Mouse (Mus musculus): Measurements from ENCODE around the gene Tspan9. TPM values are rescaled to one million over a fixed set of nuclear protein-coding genes. Genes with fewer than 3 reads are reported as not detected.

The Tspan9 gene
- polyA plus RNA-seq, 1 experiment from 2014 or later, result 156 TPM

DNA sequence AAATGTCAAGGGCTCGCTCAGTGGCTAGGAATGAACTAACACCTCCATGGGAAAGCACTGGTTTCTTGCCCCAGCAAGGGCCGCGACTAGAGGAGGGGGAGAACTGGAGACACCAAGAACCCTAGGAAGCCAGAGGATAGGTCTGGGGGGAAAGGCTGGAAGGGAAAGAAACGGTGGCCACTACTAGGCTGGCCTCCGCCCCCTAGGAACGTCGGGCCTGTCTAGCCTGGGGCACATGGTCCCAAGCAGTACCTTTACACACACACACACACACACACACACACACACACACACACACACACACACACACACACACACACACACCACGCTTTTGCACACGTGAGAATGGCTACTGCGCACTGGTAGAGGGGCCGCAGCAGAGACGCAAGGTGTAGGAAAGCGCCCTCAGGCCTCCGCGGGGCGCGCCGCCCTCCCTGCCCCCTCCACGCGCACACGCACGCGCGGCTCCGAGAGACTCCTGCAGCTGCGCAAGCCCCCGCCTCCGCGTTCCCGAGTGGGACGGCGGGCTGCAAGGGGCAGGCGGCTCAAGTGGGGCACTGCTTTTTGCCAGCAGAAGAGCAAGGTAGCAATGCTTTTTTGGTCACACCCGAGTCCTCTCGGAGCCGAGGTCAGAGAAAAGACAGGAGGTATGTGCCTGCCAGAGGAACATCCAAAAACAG is 108.0 kb downstream of the Tspan9 start:
- H3K27ac ChIP-seq (replicated peaks), result peak overlapping the region; percentile 79; the same call in 1 of the 2 replicates
- no peaks in the 10 kb centered on the region for H3K27me3 ChIP-seq
- H3K36me3 ChIP-seq, result no peaks in the 10 kb centered on the region
- H3K4me3 ChIP-seq (replicated peaks), result peak overlapping the region; percentile 52
- H3K9me3 ChIP-seq (replicated peaks), result no peaks in the 10 kb centered on the region
- no peak; the same call in 1 of the 2 replicates for ATAC-seq (ENCODE audit: insufficient number of reproducible peaks, low FRiP score, low TSS enrichment, low read depth)
- peak overlapping the region; percentile 43 for H3K9ac ChIP-seq
- WGBS, result under 1% methylated on average over 34 of the region's 36 CpGs
- peak overlapping the region; percentile 90 for H3K4me2 ChIP-seq (replicated peaks)
- peaks cover 69% of the 10 kb centered on the region for H3K4me1 ChIP-seq

DNA sequence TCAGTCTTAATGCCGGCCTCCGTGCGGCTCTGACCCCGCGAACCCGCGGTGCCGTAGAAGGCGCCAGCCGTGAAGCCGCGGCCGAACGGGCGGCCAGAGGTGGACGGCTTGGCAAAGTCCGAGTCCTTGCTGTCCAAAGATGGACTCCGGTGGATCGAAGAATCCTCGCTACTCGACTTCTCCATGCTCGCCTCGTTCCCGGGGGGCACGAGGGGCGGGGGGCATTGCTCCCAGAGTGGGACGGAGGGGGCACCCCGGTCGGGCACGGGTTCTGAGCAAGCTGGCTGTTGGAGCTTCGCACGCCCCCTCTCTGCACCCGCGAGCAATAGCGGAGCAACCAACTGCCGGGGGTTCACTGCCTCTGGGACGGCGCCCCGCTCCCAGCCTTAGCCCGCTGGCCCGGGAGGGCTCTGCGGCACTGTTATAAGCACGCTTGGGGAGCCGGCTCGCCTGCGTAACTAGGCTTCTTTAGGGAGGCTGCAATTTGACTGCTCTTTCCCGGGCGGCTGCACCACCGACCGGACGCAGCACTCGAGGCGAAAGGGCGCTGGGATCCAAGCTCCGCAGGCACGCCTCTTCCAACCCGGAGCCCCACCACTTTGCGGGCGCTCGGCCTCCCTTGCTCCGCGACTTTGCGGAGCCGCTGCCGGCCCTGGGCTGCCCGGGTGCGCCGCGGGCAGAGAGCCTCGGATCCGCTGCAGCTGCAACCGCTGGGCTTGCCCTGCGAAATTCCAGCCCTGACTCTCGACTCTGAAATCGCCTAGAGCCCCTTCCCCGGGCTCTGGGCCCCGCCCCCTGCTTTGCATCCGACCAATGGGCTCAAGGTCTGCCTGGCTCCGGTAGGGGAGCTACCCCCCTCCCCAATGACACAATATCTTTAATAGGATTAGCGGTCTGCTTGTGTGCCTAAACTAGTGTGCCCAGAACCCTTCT is 108.8 kb downstream of the Tspan9 start:
- WGBS, result 2% methylated on average over 80 of the region's 80 CpGs
- H3K4me2 ChIP-seq (replicated peaks), result peak overlapping the region; percentile 90

DNA sequence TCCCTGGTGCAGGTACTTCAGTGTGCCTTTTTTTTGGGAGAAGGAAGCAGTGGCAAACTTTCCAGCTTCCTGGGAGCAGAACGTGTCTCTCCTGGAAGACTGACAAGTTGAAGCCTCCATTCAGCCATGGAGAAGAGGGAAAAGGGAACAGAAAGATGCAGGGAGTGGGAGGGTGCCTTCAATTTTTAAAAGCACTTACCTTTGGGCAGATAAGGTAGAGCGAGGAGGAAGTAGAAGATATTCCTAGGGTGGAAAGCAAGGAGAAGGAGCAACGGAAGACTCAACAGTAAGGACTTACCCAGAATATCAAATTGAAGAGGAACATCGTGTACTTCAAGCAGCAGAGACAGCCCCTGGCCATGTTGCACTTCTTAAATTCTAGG is 109.5 kb downstream of the Tspan9 start:
- Histone ChIP-seq H3K27me3 (no peaks in the 10 kb centered on the region), H3K27ac (replicated peaks) (peak overlapping the region; percentile 79), H3K4me3 (replicated peaks) (peak overlapping the region; percentile 52), H3K9me3 (replicated peaks) (no peaks in the 10 kb centered on the region), H3K4me2 (replicated peaks) (peak overlapping the region; percentile 90), H3K9ac (peak overlapping the region; percentile 43; the same call in 1 of the 2 replicates), H3K36me3 (no peaks in the 10 kb centered on the region), H3K4me1 (peaks cover 84% of the 10 kb centered on the region)
- ATAC-seq (ENCODE audit: insufficient number of reproducible peaks, low FRiP score, low TSS enrichment, low read depth), result no peak
- 25% methylated on average over 4 of the region's 4 CpGs for WGBS

More for the DNA sequence above, 108.8 kb downstream of the Tspan9 start:
- Histone ChIP-seq H3K27me3 (no peaks in the 10 kb centered on the region), H3K9me3 (replicated peaks) (no peaks in the 10 kb centered on the region), H3K4me1 (peaks cover 77% of the 10 kb centered on the region), H3K27ac (replicated peaks) (peak overlapping the region; percentile 79), H3K9ac (peak overlapping the region; percentile 43), H3K4me3 (replicated peaks) (peak overlapping the region; percentile 52), H3K36me3 (no peaks in the 10 kb centered on the region)
- ATAC-seq (ENCODE audit: insufficient number of reproducible peaks, low FRiP score, low TSS enrichment, low read depth), result peak; percentile 68

DNA sequence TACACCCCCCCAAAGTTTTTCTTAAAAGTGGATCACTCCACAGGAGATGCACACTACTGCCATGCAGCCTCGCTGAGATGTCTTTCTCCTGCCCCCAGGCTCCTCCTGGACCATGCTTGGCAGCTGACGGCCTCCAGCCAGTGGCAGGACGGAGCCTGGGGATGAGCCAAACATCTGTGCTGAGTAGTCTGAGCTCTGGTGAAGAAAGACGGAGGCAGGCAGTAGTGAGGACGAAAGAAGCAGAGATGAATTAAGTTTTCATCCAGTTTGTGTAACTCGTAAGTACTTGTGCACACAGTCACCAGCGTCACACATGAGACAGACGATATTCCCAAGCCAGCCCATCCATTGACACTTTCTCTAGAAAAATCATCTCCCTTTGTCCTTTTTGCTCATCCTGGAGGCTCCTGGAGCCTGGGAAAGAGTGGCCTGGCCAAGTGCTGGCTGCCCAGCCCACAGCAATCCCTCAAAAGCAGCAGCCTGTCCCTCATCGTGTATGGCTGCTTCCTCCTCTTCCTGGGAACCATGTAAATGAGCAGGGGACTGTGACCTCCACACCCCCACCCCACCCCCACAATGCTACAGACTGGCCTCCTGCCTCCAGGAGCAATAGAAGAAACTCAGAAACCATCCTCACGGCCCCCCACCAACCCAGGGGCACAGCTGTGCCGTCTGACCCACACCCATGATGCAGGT is 110.1 kb downstream of the Tspan9 start:
- ATAC-seq (ENCODE audit: insufficient number of reproducible peaks, low FRiP score, low TSS enrichment, low read depth), result 0 out of 2 replicates have a peak, but pooled peaks have one; percentile 11
- Histone ChIP-seq H3K4me3 (replicated peaks) (peak overlapping the region; percentile 52), H3K27me3 (no peaks in the 10 kb centered on the region), H3K9me3 (replicated peaks) (no peaks in the 10 kb centered on the region), H3K36me3 (no peaks in the 10 kb centered on the region), H3K9ac (peak overlapping the region; percentile 43; the same call in 1 of the 2 replicates), H3K4me1 (peaks cover 86% of the 10 kb centered on the region), H3K27ac (replicated peaks) (peak overlapping the region; percentile 79), H3K4me2 (replicated peaks) (peak overlapping the region; percentile 90)
- WGBS, result 37% methylated on average over 11 of the region's 11 CpGs

DNA sequence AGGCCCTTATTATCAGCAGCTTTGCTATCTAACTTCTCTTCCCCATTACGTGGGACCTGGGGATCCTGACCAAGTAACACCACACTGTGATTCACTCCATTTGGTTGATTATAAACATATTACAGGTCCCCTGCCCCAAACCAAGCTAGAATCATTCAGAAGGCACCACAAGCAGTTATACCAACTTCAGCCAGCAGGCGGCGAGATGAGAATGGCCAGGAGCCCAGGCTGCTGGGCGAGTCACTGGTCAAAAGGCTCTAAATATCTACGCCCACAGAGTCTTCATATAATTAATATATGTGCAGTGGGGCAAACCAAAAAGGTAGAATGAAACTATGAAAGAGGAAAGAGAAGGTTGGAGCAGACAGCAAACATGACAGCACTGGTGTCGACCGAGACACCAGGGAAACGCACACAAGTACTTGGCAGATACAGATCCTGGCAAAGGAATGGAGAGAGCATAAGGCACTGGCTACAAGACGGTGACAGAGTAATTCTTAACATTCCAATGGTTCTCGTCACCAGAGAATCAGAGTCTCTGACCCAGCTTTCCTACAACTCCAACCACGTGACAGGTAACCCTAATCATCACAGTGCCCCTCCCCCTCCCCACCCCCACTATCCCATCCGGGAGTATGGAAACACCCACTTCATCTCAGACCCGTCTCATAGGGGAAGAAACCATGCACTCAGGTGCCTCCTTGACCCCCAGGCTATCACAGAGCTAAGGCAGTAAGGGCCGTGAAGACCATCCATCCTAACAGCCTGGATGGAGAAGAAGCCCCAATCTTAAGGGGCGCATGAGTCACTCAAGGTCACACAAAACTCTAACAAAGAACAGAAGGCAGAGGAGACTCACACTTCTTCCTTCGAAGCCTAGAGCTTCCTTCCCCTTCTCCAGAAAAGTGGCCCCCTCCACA is 110.9 kb downstream of the Tspan9 start:
- peaks cover 85% of the 10 kb centered on the region for H3K4me1 ChIP-seq
- no peak overlapping the region for H3K9ac ChIP-seq
- ATAC-seq (ENCODE audit: insufficient number of reproducible peaks, low FRiP score, low TSS enrichment, low read depth), result no peak
- H3K4me3 ChIP-seq (replicated peaks), result peak overlapping the region; percentile 52
- 19% methylated on average over 16 of the region's 16 CpGs for WGBS
- H3K27ac ChIP-seq (replicated peaks), result peak overlapping the region; percentile 79
- H3K36me3 ChIP-seq, result no peaks in the 10 kb centered on the region
- H3K4me2 ChIP-seq (replicated peaks), result peak overlapping the region; percentile 90
- no peaks in the 10 kb centered on the region for H3K27me3 ChIP-seq
- H3K9me3 ChIP-seq (replicated peaks), result no peaks in the 10 kb centered on the region

GRCm38 (mm10) chr6:128031584-128031983 is 111.8 kb downstream of the Tspan9 start:
- Histone ChIP-seq H3K27ac (replicated peaks) (no peak overlapping the region), H3K4me1 (peaks cover 83% of the 10 kb centered on the region), H3K36me3 (no peaks in the 10 kb centered on the region), H3K27me3 (no peaks in the 10 kb centered on the region), H3K9me3 (replicated peaks) (no peaks in the 10 kb centered on the region), H3K4me3 (replicated peaks) (no peak overlapping the region), H3K4me2 (replicated peaks) (0 out of 2 replicates have a peak overlapping the region, but pooled peaks have one; percentile 3), H3K9ac (no peak overlapping the region)
- ATAC-seq (ENCODE audit: insufficient number of reproducible peaks, low FRiP score, low TSS enrichment, low read depth), result no peak
- 74% methylated on average over 2 of the region's 2 CpGs for WGBS

GRCm38 (mm10) chr6:128031096-128031495 is 112.3 kb downstream of the Tspan9 start:
- 0 out of 2 replicates have a peak overlapping the region, but pooled peaks have one; percentile 3 for H3K4me2 ChIP-seq (replicated peaks)
- ATAC-seq (ENCODE audit: insufficient number of reproducible peaks, low FRiP score, low TSS enrichment, low read depth), result no peak
- no peaks in the 10 kb centered on the region for H3K9me3 ChIP-seq (replicated peaks)
- 61% methylated on average over 4 of the region's 4 CpGs for WGBS
- no peak overlapping the region for H3K27ac ChIP-seq (replicated peaks)
- H3K27me3 ChIP-seq, result no peaks in the 10 kb centered on the region
- no peaks in the 10 kb centered on the region for H3K36me3 ChIP-seq
- H3K4me3 ChIP-seq (replicated peaks), result no peak overlapping the region
- peaks cover 82% of the 10 kb centered on the region for H3K4me1 ChIP-seq
- no peak overlapping the region for H3K9ac ChIP-seq

- Histone ChIP-seq H3K4me2 (replicated peaks) (no peak overlapping the region), H3K27ac (replicated peaks) (no peak overlapping the region), H3K9me3 (replicated peaks) (no peaks in the 10 kb centered on the region), H3K9ac (no peak overlapping the region), H3K36me3 (no peaks in the 10 kb centered on the region), H3K4me1 (peaks cover 82% of the 10 kb centered on the region), H3K4me3 (replicated peaks) (no peak overlapping the region), H3K27me3 (no peaks in the 10 kb centered on the region)
- 76% methylated on average over 6 of the region's 6 CpGs for WGBS
- ATAC-seq (ENCODE audit: insufficient number of reproducible peaks, low FRiP score, low TSS enrichment, low read depth), result no peak
These were observed 112.9 kb downstream of the Tspan9 start for GRCm38 (mm10) chr6:128030475-128030874.

DNA sequence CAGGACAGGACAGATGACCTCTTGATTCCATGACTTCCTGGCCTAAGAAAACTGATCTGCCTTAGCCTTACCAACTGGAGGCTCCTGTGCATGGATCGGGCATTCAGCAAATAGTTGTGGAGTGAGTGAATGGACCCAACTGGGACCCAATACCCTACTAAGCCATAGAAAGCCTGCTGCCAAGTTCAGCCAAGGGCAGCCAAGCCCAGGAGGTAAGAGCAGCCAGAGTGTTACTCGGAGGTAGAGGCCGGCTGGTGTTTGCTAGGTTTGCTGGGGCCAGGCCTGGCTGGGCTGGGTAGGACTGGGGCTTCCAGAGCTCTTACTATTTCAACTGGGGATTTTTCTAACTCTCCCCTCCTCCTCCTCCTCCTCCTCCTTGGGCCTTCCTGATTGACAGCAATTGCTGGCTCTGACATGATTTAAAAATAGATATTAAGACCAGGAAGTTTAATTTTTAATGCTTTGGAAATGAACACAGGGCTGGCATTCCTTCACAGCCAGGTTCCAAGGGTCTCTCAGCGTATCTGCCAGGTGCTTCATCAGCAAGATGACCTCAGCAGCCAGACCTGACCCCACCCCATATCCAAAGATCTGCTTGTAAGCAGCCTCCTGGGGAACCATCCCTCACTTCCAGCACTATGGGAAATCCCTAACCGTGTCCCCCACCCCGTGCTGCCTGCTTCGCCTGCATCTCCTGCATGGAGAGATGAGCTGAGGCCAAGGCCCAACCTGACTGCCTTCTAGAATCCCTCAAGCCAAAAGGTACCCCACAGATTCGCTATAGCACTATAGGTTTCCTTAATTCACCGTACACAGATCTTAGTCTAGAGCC is 113.7 kb downstream of the Tspan9 start:
- Histone ChIP-seq H3K9ac (no peak overlapping the region), H3K27ac (replicated peaks) (no peak overlapping the region), H3K36me3 (no peaks in the 10 kb centered on the region), H3K27me3 (no peaks in the 10 kb centered on the region), H3K4me3 (replicated peaks) (no peak overlapping the region), H3K4me1 (peaks cover 83% of the 10 kb centered on the region), H3K9me3 (replicated peaks) (no peaks in the 10 kb centered on the region), H3K4me2 (replicated peaks) (no peak overlapping the region)
- ATAC-seq (ENCODE audit: insufficient number of reproducible peaks, low FRiP score, low TSS enrichment, low read depth), result no peak
- 77% methylated on average over 9 of the region's 9 CpGs for WGBS

Measured in embryonic facial prominence, embryonic 15.5 days (tissue).